Comparison of ENCODE assay signal across 8 mouse cellular contexts in the genomic region with DNA sequence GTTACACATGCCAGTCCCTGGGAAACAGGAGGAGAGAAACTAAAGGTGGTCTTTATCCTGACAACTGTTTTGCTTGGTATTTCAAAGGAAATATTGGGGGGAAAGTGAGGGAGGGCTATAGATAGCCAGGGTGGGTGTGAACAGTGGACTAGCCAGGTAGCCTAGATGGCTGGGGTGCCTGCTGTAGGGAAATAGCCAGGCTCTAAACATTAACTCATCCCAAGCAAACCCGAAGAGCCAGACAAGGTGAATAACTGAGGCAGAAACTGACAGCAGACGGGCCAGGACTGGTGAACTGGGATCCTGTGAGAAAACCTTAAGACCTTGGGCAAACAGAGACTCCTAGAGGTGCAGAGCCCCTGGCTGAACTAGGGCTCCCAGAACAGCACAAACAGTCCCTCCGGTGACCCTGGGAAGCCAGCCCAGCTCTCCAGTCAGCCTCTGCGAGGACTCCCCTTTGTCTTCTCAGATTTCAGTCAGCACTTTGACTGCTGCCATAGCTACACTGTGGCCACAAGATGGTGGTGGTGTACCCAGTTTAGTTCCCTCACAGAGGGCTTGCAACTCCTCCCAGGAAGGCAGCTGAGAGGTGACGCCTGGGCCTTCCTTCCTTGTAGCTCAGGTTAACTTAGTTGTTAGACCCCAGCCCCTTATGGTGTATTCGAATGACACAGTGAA. TPM values are rescaled to one million over a fixed set of nuclear protein-coding genes. Genes with fewer than 3 reads are reported as not detected.
DNase-seq lines count a peak whose midpoint lies in the region; ATAC-seq and TF ChIP-seq lines count a peak whose summit lies in the region.

No protein-coding gene starts in this region.

- peak; percentile 73 for TF ChIP-seq CTCF in C2C12 (IDR thresholded peaks at IDR 0.05; ENCODE audit: control insufficient read depth, insufficient read depth, insufficient read length)

- H3K79me2 ChIP-seq in C2C12 (ENCODE audit: control insufficient read depth, insufficient read depth) (no peaks in the 10 kb centered on the region), myocyte (ENCODE audit: control insufficient read depth, insufficient read depth) (no peaks in the 10 kb centered on the region)

- H3K4me2 ChIP-seq in heart, embryonic 12.5 days = no peak overlapping the region
- H3K4me2 ChIP-seq in kidney, embryonic 15.5 days = 0 out of 2 replicates have a peak overlapping the region, but pooled peaks have one; percentile 24
- H3K4me2 ChIP-seq in myocyte (ENCODE audit: low read depth) = peak overlapping the region; percentile 44

- no peak overlapping the region for H3ac ChIP-seq in C2C12 (ENCODE audit: control insufficient read depth, insufficient read length, low read depth)
- no peak overlapping the region for H3ac ChIP-seq in myocyte (ENCODE audit: control insufficient read depth, insufficient read length)

- no peaks in the 10 kb centered on the region for H3K9me3 ChIP-seq in heart, embryonic 12.5 days (replicated peaks)
- H3K9me3 ChIP-seq in kidney, embryonic 15.5 days (replicated peaks) = no peaks in the 10 kb centered on the region

- peak overlapping the region; percentile 17; the same call in 1 of the 2 replicates for H3K9ac ChIP-seq in heart, embryonic 12.5 days
- H3K9ac ChIP-seq in kidney, embryonic 15.5 days = no peak overlapping the region; the same call in 1 of the 2 replicates

- peaks cover 25% of the 10 kb centered on the region for H3K4me1 ChIP-seq in heart, embryonic 12.5 days (replicated peaks)
- H3K4me1 ChIP-seq in kidney, embryonic 15.5 days = peaks cover 35% of the 10 kb centered on the region

- H3K27me3 ChIP-seq in C2C12 (ENCODE audit: control insufficient read depth, insufficient read depth, insufficient read length) = no peaks in the 10 kb centered on the region
- H3K27me3 ChIP-seq in heart, embryonic 12.5 days (replicated peaks) = no peaks in the 10 kb centered on the region
- no peaks in the 10 kb centered on the region for H3K27me3 ChIP-seq in kidney, embryonic 15.5 days
- H3K27me3 ChIP-seq in myocyte (ENCODE audit: control insufficient read depth, insufficient read depth, insufficient read length) = no peaks in the 10 kb centered on the region

- H3K27ac ChIP-seq in heart, embryonic 12.5 days (ENCODE audit: poor library complexity, severe bottlenecking) = peak overlapping the region; percentile 74
- peak overlapping the region; percentile 89 for H3K27ac ChIP-seq in kidney, embryonic 15.5 days

- WGBS in heart, embryonic 12.5 days = 29% methylated on average over 6 of the region's 6 CpGs
- 13% methylated on average over 6 of the region's 6 CpGs for WGBS in kidney, embryonic 15.5 days

- TF ChIP-seq POLR2A in myocyte (IDR thresholded peaks at IDR 0.05; ENCODE audit: insufficient read length, low read depth) = no peak

- no peaks in the 10 kb centered on the region for H3K79me3 ChIP-seq in C2C12 (ENCODE audit: low read depth)

- H3K36me3 ChIP-seq in C2C12 (ENCODE audit: control insufficient read depth, insufficient read depth) (peaks cover 70% of the 10 kb centered on the region), myocyte (ENCODE audit: control insufficient read depth, insufficient read depth) (peaks cover 34% of the 10 kb centered on the region)
- peaks cover 50% of the 10 kb centered on the region for H3K36me3 ChIP-seq in heart, embryonic 12.5 days
- peaks cover 50% of the 10 kb centered on the region for H3K36me3 ChIP-seq in kidney, embryonic 15.5 days

- H3K4me3 ChIP-seq in C2C12 (ENCODE audit: insufficient read depth, poor library complexity, severe bottlenecking) (no peak overlapping the region), myocyte (no peak overlapping the region)
- H3K4me3 ChIP-seq in heart, embryonic 12.5 days = no peak overlapping the region
- no peak overlapping the region for H3K4me3 ChIP-seq in kidney, embryonic 15.5 days (replicated peaks)

- ATAC-seq in erythroblast, adult 5-6 weeks (replicated peaks; ENCODE audit: low FRiP score, poor library complexity, severe bottlenecking) = peak; percentile 49; the same call in 1 of the 2 replicates
- peak; percentile 71 for ATAC-seq in heart, embryonic 12.5 days (ENCODE audit: insufficient number of reproducible peaks, low FRiP score)
- ATAC-seq in kidney, embryonic 15.5 days (replicated peaks; ENCODE audit: low FRiP score) = peak; percentile 90

- DNase-seq in adrenal gland, postnatal 36 days = peak; percentile 82 to 87
- peak; percentile 64 for DNase-seq in liver
- DNase-seq in telencephalon, adult 2 months (ENCODE audit: low read depth, low spot score) = peak; percentile 60

TF ChIP-seq in C2C12, 6 proteins besides CTCF, POLR2A, EP300 and RAD21:
- TF ChIP-seq USF1 (IDR thresholded peaks at IDR 0.05; ENCODE audit: low read depth) (no peak), MAX (IDR thresholded peaks at IDR 0.05) (no peak), FOSL1 (IDR thresholded peaks at IDR 0.05; ENCODE audit: insufficient read depth, low read length, poor library complexity, severe bottlenecking) (no peak), MYOG (IDR thresholded peaks at IDR 0.05; ENCODE audit: control insufficient read depth, extremely low read depth, insufficient read length) (no peak), CEBPB (IDR thresholded peaks at IDR 0.05; ENCODE audit: low read depth) (no peak), MYOD1 (IDR thresholded peaks at IDR 0.05; ENCODE audit: control insufficient read depth, insufficient read length, low read depth) (no peak)
TF ChIP-seq in C2C12: peak in this region for 0.

TF ChIP-seq in myocyte, 11 proteins besides CTCF, POLR2A, EP300 and RAD21:
- TF ChIP-seq POLR2AphosphoS2 (IDR thresholded peaks at IDR 0.05; ENCODE audit: insufficient read length, low read depth) (peak; percentile 46), REST (IDR thresholded peaks at IDR 0.05; ENCODE audit: insufficient read depth, insufficient read length) (no peak)

RNA-seq across cellular contexts. Expression of gene Cdc25a, which starts 19.2 kb away (rescaled TPM):
- 23.3 TPM for polyA plus RNA-seq in C2C12 (2012; fragmentation: generic; extraction: Trizol)
- 10 to 100 TPM; 10.1 to 17.6 TPM for total RNA-seq in adrenal gland, postnatal 36 days (2021)
- 10.0 and 11.1 TPM in 2 replicates for total RNA-seq in erythroblast, adult 5-6 weeks (2015; ENCODE audit: low replicate concordance)
- 13.5 and 15.8 TPM in 2 replicates for total RNA-seq in erythroblast, adult 5-6 weeks (2017; ENCODE audit: low replicate concordance)
- 27.6 and 28.6 TPM in 2 replicates for polyA plus RNA-seq in heart, embryonic 12.5 days (2016; fragmentation: Nextera tagmentation; extraction: Ambion mirVana)
- polyA plus RNA-seq in kidney, embryonic 15.5 days (2015; fragmentation: Nextera tagmentation; extraction: Ambion mirVana) = 26.3 and 29.5 TPM in 2 replicates
- polyA plus RNA-seq in myocyte (2012; fragmentation: generic; extraction: Trizol) = 6.1 TPM

RNA-seq across cellular contexts. Expression of gene Map4, which starts 36.7 kb away (rescaled TPM):
- polyA plus RNA-seq in C2C12 (2012; fragmentation: generic; extraction: Trizol) (135 TPM), myocyte (2012; fragmentation: generic; extraction: Trizol) (246 TPM)
- 10 to 100 TPM; 75.6 to 96.8 TPM for total RNA-seq in adrenal gland, postnatal 36 days (2021)
- 12.1 and 14.2 TPM in 2 replicates for total RNA-seq in erythroblast, adult 5-6 weeks (2015; ENCODE audit: low replicate concordance)
- total RNA-seq in erythroblast, adult 5-6 weeks (2017; ENCODE audit: low replicate concordance) = 6.0 and 10.5 TPM in 2 replicates
- 118 and 122 TPM in 2 replicates for polyA plus RNA-seq in heart, embryonic 12.5 days (2016; fragmentation: Nextera tagmentation; extraction: Ambion mirVana)
- 56.2 and 62.0 TPM in 2 replicates for polyA plus RNA-seq in kidney, embryonic 15.5 days (2015; fragmentation: Nextera tagmentation; extraction: Ambion mirVana)

RNA-seq across cellular contexts. Expression of gene Camp, which starts 45.1 kb away (rescaled TPM):
- polyA plus RNA-seq in C2C12 (2012; fragmentation: generic; extraction: Trizol) (not detected), myocyte (2012; fragmentation: generic; extraction: Trizol) (not detected)
- total RNA-seq in adrenal gland, postnatal 36 days (2021) = under 1 TPM in 1 of 2 experiments, not detected in 1; 0.56 TPM
- 1,587 and 1,606 TPM in 2 replicates for total RNA-seq in erythroblast, adult 5-6 weeks (2015; ENCODE audit: low replicate concordance)
- 742 and 898 TPM in 2 replicates for total RNA-seq in erythroblast, adult 5-6 weeks (2017; ENCODE audit: low replicate concordance)
- polyA plus RNA-seq in heart, embryonic 12.5 days (2016; fragmentation: Nextera tagmentation; extraction: Ambion mirVana) = 0.35 and 1.1 TPM in 2 replicates
- 3.1 and 4.5 TPM in 2 replicates for polyA plus RNA-seq in kidney, embryonic 15.5 days (2015; fragmentation: Nextera tagmentation; extraction: Ambion mirVana)
